Mouse (Mus musculus): ENCODE data around the gene Smarcd1.
A peak's percentile ranks its signal among the peaks of the same experiment; 100 is the strongest.

Smarcd1 gene

DNA sequence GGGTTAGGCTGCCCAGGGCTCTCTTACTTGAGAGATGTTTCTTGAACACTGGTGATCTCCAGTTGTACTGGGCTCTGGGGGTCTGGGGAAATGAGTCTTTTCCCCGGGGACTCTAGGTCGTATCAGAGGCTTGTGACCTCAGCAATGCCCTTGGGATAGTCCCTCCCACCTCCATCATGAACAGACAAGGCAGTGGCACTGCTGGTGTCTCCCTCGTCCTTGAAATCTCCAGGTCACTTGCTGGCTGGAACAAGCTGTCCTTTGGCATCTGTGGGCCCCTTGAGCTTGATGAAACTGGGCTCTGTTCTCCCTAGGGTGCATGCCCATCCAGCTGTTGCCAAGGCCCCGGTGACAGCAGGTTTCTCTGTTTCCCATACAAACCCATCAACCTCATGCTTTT is 12.3 kb downstream of the Smarcd1 start:
- no peak for DNase-seq (ENCODE audit: low read depth, low spot score)

DNA sequence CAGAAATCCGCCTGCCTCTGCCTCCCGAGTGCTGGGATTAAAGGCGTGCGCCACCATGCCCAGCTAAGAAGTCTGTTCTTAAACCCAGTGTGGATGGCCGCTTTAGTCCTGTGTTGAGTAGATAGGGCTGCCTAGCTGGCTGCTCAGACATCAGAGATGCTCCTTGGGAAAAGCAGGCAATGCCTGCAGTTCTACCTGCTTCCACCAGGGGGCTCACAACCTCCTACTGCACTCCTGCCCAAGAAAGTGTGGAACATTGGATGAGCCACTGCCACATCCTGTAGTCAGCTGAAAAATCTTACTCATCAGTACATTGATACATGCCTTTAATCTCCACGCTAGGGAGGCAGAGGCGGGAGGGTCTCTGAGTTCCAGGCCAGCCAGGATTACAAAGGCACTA is 12.9 kb downstream of the Smarcd1 start:
- DNase-seq (ENCODE audit: low read depth, low spot score), result peak; percentile 71

GRCm38 (mm10) chr15:99715361-99715865 is 13.5 kb downstream of the Smarcd1 start:
- DNase-seq (ENCODE audit: low read depth, low spot score), result no peak

DNA sequence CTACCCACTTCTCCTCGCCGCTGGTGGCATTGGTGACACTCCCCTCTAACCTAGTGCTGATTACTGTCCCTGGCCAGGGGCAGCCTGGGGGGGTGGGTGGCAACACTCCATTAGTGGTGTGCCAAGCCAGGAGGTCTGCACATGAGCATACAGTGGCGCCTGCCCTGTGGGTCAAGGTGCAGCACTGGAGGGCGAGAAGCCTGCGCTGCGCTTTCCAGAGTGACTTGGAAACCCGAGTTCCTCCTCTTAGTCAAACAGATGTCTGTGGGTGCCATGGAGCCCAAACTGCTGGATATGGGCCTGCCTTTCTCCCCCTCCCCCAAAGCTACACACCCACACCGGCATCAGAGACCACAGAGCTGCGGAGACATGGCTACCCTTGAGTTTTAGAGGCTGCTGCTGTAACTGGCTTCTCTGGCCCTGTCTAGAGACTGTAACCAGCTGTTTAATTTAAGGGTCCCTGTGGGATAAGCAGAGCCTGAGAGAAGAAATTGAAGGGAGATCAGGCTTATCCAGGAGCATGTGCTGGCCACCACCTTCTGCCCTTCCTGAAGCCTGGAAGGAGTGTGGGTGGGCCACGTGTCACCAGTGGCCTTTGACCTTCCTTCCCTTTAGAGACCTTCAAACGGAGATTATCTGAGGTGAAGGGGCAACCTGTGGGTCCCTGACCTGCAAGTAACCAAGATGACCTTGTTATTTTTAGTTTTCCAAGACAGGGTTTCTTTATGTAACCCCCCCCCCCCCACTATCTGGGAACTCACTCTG is 14.2 kb downstream of the Smarcd1 start:
- no peak for DNase-seq (ENCODE audit: low read depth, low spot score)

DNA sequence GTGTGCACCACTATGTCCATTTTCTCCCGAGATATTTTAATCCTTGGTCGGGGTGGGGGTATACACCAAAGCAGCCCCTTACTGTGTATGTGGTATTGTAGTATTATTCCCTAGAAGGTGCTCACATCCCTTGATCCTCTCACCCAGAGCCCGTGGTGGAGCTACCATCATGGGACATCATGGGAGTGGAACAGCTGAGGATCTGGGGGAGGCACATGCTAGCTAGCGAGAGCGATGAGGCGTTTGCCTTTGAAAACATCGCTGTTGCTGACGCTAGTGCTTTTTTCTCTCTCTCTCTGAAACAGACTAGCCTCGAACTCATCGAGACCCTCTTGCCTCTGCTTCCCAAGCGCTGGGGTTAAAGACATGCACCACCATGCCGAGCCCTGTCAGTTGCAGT is 14.9 kb downstream of the Smarcd1 start:
- DNase-seq (ENCODE audit: low read depth, low spot score), result no peak

GRCm38 (mm10) chr15:99717386-99718334 is 15.7 kb downstream of the Smarcd1 start, which contains the start of gene Gpd1:
TSS of gene Gpd1 (plus strand) at chr15:99717515.
- no peak for DNase-seq (ENCODE audit: low read depth, low spot score)

DNA sequence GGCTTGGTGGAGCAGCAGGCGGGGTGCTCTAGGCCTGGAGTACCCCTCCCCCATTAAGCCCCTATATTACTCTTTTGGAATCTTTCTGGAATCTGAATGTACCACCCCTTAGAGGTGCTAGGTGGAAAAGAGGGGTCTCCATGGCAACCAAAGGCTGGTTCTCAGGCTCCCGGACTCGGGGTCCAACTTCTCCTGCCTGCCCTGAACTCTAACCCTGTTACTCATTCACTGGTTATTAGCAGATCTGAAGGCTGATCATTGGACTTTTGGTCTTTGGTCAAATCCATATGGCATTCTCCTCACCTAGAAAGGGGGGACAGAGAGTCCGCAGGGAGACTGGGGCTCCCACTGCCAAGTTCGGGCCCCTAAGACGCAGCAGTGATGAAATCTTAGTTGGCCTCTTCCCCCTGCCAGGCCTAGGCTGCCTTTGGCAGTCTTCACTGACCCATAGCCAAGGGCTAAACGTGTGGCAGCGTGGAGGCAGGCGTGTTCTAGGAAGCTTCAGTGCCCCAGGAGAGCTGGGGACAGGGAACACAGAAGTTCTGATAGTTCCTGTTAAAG is 16.6 kb downstream of the Smarcd1 start:
- DNase-seq (ENCODE audit: low read depth, low spot score), result no peak

- no peak for DNase-seq (ENCODE audit: low read depth, low spot score)
Observed at GRCm38 (mm10) chr15:99719865-99720264, 17.9 kb downstream of the Smarcd1 start.

GRCm38 (mm10) chr15:99721921-99722743 is 20.2 kb downstream of the Smarcd1 start:
- no peak for DNase-seq (ENCODE audit: low read depth, low spot score)

DNA sequence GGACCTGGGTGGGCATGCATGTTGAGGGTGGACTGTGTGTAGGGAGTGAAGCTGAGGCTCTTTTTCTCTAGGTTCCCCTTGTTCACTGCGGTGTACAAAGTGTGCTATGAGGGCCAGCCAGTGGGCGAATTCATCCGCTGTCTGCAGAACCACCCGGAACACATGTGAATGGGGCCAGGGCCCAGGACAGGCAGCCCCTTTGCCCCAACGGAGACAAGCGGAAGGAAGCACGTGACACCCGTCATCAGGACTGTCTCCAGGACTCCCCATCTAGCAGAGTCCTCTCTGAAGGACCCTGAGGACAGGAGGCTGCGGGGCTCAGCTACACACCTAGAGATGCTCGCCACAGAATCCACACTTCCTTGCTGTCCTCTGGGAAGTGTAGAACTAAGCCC is 21.2 kb downstream of the Smarcd1 start:
- no peak for DNase-seq (ENCODE audit: low read depth, low spot score)

GRCm38 (mm10) chr15:99723515-99724291 is 21.8 kb downstream of the Smarcd1 start:
- DNase-seq (ENCODE audit: low read depth, low spot score), result no peak

DNA sequence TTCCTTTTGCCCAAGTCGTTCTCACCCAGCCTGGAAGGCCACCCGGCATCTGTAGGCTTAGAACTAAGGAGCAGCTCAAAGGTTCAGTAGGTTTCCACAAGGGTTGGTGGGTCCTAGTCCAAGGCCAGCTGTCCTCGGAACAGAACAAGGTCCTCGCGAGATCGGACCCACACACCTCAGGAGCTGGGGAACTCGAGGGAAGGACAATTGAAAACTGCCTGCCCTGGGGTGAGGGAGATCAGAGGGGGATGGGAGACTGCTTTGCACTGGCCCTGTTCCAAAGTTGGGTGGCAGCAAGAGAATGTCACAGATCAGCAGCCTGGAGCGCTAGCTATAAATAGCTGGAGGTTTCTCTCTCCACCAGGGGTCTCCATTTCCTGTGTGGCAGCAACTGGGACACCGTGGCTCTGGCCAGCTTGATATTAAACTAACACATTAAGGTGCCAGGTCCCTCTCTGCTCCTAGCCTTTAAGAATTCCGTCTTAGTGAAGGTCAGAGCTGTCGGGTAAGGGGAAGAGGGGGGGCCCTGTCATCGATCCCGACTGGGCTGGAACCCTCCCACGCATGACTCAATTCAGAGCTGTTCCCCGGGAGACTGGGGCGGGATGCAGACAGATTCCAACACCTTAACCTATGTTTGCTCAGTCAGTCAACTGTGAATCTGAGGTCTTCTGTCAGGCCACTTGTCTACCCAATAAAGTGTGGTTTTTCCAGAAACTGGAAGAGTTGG is 22.5 kb downstream of the Smarcd1 start:
- DNase-seq (ENCODE audit: low read depth, low spot score), result peak; percentile 60

DNA sequence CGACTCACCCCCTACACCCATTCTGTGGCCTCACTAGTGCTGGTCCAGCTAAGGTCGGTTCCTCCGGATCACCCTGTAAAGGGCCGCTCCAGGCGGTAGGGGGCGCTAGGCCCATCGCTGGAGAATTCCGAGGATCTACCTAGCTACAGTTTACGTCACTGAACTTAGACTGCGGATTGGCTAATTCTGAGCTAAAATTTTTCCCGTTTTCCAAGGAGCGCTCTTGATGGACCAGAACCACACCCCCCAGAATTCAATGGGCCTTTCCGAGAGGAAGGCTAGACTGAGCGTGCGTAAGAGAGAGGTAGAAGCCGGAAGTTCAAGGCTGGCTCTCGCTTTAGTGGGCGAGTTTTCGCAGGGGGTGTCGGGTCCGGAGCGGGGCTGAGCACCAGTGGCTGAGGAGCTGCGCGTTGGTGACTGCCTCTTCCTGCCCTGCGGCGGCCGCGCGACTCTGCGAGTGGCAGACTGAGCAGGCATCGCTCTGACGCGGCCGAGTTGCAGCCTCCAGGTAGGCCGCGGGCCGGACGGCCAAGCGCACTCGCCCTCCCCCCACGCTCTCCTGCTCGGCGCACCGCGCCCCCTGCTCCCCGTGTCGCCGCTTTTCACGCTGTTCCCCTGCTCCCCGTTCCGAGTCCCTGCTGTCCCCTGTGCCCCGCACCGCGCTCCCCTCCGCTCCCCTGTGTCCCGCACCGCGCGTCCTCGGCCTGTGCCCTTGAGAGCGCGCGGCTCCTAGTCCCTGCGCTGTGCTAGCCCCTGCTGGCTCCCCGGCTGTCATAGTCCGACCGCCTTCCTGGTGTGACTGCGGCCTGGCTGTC is 23.6 kb downstream of the Smarcd1 start, which contains the start of gene Cox14:
Gene Cox14 (plus strand): TSS at position 278 of the 815 bp plus-strand sequence.
- peak; percentile 96 for DNase-seq (ENCODE audit: low read depth, low spot score)

- peak; percentile 28 for DNase-seq (ENCODE audit: low read depth, low spot score)
Observed at GRCm38 (mm10) chr15:99726549-99726948, 24.6 kb downstream of the Smarcd1 start.

- DNase-seq (ENCODE audit: low read depth, low spot score), result peak; percentile 36
Observed at GRCm38 (mm10) chr15:99727039-99727438, 25.1 kb downstream of the Smarcd1 start.

DNA sequence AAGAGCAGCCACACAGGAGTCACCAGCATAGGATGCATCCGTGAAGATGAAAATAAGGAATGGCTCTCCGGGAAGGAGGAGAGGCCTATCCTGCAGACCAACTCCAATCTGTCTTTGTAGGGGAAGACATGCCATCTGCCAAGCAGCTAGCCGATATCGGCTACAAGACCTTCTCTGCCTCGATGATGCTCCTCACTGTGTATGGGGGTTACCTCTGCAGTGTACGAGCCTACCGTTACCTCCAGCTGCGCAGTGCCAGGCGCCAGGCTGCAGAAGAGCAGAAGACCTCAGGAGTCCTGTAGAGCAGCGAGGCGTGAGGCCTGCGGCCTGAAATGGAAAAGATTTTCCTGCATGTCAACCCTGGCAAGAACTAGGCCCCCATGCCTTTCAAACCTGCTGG is 25.6 kb downstream of the Smarcd1 start:
- no peak for DNase-seq (ENCODE audit: low read depth, low spot score)

DNA sequence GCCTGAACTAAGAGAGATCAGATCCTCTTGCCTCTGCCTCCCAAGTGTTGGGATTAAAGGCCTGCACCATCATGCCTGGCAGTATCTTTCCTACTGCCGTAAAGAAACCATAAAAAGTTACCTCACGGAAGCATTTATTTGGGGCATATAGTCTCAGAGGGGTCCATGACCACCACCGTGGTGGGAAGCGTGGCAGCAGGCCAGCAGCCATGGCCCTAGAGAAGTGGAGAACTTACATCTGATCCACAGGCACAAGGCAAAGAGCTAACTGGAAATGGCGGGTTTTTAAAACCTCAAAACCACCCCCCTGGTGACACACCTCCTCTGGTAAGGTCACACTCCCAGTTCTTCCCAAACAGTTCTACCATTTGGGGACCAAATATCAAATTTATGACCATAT is 26.3 kb downstream of the Smarcd1 start:
- DNase-seq (ENCODE audit: low read depth, low spot score), result no peak

GRCm38 (mm10) chr15:99729056-99729783 is 27.3 kb downstream of the Smarcd1 start:
- peak; percentile 27 for DNase-seq (ENCODE audit: low read depth, low spot score)

All from CD4-positive helper T cell, adult 2 months (primary cell).